Mouse (Mus musculus): Measurements from ENCODE around the gene Slc16a8. TPM values are rescaled to one million over a fixed set of nuclear protein-coding genes. Genes with fewer than 3 reads are reported as not detected.
"Not testable (repeated sequence)": the region's sequence is repeated elsewhere in the genome, so short reads cannot be mapped to it uniquely, and the experiment has no call there.

Slc16a8 gene
- polyA plus RNA-seq, 1 experiment from 2014 or later, result 0.23 TPM

DNA sequence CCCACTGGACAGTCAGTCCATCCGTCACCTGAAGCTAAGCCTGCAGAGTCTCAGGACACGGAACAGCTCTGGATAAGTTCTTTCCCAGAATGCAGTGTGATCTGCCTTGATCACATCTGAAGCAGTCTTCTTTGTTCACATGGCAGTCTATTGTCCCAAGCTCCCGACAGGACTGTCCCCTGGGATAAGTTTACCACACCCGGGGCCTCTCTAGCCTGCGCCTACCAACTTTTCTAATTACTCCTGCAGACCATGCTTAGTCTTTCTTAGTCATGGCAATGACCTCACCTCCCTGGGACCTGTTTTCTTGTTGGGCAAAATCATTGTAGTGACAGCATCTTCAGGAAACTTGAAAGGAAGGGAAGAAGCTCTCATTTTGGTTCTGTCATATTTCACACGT, 16.5 kb downstream of the Slc16a8 start:
- Histone ChIP-seq H3K27me3 (no peaks in the 10 kb centered on the region), H3K4me3 (replicated peaks) (no peak overlapping the region), H3K9me3 (no peaks in the 10 kb centered on the region), H3K27ac (no peak overlapping the region), H3K4me1 (replicated peaks) (no peaks in the 10 kb centered on the region), H3K4me2 (replicated peaks) (no peak overlapping the region), H3K9ac (replicated peaks) (no peak overlapping the region), H3K36me3 (peaks cover 85% of the 10 kb centered on the region)
- ATAC-seq, result no peak
- 72% methylated on average over 6 of the region's 6 CpGs for WGBS

DNA sequence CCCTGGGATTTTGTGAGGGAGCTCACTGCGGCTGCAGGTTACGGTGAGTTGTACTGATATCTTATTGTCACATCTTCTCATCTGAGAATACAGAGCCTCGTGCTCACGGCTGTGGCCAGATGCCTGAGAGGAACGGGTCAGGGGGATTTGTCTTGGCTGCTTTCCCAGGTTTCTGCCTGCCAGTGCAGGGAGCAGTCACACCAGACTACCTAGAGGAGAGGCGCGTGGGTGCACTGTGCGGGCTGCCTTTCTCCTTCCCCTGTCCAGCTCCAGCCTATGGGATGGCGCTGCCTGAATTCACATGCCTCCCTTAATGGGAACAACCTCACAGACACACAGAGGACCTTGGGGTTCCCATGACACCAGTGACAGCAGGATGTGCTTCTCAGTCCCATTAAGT, 19.3 kb downstream of the Slc16a8 start:
- Histone ChIP-seq H3K27ac (no peak overlapping the region), H3K27me3 (no peaks in the 10 kb centered on the region), H3K9me3 (no peaks in the 10 kb centered on the region), H3K36me3 (peaks cover 83% of the 10 kb centered on the region), H3K9ac (replicated peaks) (no peak overlapping the region), H3K4me3 (replicated peaks) (no peak overlapping the region), H3K4me2 (replicated peaks) (no peak overlapping the region), H3K4me1 (replicated peaks) (peaks cover 3% of the 10 kb centered on the region)
- ATAC-seq, result no peak
- 89% methylated on average over 9 of the region's 9 CpGs for WGBS

DNA sequence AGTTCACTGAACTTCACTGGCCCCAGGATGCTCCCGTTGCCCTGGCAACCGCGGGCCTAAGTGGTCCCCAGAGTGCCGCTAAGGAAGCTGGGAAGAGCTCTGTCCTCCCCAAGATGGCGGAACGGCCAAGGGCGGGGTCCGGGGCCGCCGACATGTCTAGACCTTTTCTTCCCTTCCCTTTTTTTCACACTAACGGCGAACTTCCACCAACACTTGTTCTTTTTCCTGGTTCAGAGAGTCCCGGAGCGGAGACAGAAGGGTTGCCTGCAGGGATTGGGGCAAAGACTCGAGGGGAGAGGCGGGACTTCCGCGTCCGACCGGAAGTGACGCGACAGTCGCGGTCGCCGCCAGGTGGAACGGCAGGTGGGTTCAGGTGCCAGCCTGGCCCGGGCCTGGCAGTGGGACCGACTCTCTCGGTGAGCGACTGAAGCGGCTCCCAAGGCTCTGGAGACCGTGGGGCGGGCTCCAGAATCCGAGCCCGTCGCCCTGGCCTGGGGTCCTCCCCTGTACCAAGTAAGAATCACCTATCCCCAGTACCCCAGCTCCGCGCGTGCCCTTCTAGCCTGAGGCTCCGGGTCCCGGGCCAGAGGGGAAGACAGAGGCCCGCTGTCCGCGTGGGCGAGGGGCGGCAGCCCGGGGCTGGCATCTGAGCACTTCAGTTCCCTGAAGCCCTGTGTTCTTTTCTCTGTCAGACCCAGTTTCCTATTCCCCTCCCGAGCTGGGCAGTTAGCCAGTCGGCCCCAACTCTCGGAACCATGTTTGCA, 25.3 kb downstream of the Slc16a8 start, which contains the start of the genes Pick1 and Gm49486:
Pick1 (plus strand) TSS at position 116 of the 764 bp plus-strand sequence.
Gm49486 (plus strand) TSS at position 334 of the 764 bp plus-strand sequence.
- peaks cover 23% of the 10 kb centered on the region for H3K4me1 ChIP-seq (replicated peaks)
- H3K27ac ChIP-seq, result peak within 1 kb of the TSS; percentile 96
- H3K9me3 ChIP-seq, result no peaks in the 10 kb centered on the region
- ATAC-seq, result peak; percentile 91
- H3K4me2 ChIP-seq (replicated peaks), result peak within 1 kb of the TSS; percentile 96
- 1% methylated on average over 48 of the region's 51 CpGs for WGBS
- peaks cover 27% of the 10 kb centered on the region for H3K36me3 ChIP-seq
- H3K27me3 ChIP-seq, result no peaks in the 10 kb centered on the region
- peak within 1 kb of the TSS; percentile 94 for H3K9ac ChIP-seq (replicated peaks)
- peak within 1 kb of the TSS; percentile 83 for H3K4me3 ChIP-seq (replicated peaks)

DNA sequence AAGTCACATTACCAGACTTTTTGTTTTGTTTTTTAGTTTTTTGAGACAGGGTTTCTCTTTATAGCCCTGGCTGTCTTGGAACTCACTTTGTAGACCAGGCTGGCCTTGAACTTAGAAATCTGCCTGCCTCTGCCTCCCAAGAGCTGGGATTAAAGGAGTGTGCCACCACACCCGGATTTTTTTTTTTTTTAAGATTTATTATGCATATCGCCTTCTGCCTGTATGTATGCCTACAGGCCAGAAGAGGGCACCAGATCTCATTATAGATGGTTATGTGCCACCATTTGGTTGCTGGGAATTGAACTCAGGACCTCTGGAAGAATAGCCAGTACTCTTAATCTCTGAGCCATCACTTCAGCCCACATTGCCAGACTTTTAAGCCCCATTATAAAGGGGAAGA, 28.8 kb downstream of the Slc16a8 start:
- H3K27me3 ChIP-seq; H3K9me3 ChIP-seq; H3K4me2 ChIP-seq (replicated peaks); H3K9ac ChIP-seq (replicated peaks); H3K4me3 ChIP-seq (replicated peaks); H3K27ac ChIP-seq; ATAC-seq; H3K36me3 ChIP-seq: not testable (repeated sequence)
- 76% methylated on average over 2 of the region's 2 CpGs for WGBS
- peaks cover 29% of the 10 kb centered on the region for H3K4me1 ChIP-seq (replicated peaks)

DNA sequence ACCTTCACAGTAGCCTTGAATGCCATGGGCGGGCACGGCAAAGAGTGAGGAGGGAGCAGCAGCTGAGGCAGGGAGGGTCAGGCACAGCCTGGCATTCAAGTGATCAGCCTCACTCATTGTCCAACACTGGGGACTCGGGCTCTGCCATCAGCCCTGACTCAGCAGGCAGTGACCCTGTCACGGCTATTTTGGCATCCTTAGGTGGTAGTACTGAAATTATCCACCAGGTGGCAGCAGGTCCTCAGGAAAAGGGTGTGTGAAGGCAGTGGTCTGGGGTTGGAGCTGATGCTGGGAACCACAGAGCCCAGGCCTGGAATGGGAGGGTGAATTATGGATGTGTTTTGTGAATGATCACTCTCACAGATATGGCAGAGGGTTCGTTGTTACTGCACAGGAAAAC, 29.9 kb downstream of the Slc16a8 start:
- Histone ChIP-seq H3K27me3 (peaks cover 3% of the 10 kb centered on the region; the same call in 1 of the 2 replicates), H3K36me3 (no peaks in the 10 kb centered on the region), H3K9ac (replicated peaks) (0 out of 2 replicates have a peak overlapping the region, but pooled peaks have one; percentile 28), H3K4me2 (replicated peaks) (peak overlapping the region; percentile 5; the same call in 1 of the 2 replicates), H3K9me3 (no peaks in the 10 kb centered on the region), H3K27ac (no peak overlapping the region), H3K4me1 (replicated peaks) (peaks cover 21% of the 10 kb centered on the region), H3K4me3 (replicated peaks) (no peak overlapping the region)
- ATAC-seq, result peak; percentile 49
- 2% methylated on average over 5 of the region's 5 CpGs for WGBS

DNA sequence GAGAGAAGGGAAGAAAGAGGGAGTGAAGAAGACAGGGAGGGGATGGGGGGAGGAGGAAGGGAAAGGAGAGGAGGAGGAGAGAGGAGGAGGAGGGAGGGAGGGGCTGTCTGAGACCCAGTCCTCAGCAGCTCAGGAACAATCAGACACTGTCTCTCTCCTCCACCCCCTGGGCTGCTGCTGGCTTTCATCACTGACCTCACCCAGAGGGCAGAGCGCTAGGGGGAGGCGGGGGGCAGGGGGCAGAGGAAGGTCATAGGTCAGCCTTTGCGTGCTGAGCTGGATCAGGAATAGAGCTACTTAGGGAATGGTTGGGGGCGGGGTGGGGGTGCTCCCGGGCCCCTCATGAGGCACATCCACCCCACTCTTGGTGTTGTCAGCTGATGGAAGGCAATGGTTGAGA, 30.9 kb downstream of the Slc16a8 start:
- H3K4me1 ChIP-seq (replicated peaks), result peaks cover 21% of the 10 kb centered on the region
- H3K9ac ChIP-seq (replicated peaks), result 0 out of 2 replicates have a peak overlapping the region, but pooled peaks have one; percentile 3
- H3K27ac ChIP-seq, result no peak overlapping the region
- ATAC-seq, result no peak
- H3K4me2 ChIP-seq (replicated peaks), result no peak overlapping the region
- H3K36me3 ChIP-seq, result no peaks in the 10 kb centered on the region
- no peak overlapping the region for H3K4me3 ChIP-seq (replicated peaks)
- peaks cover 3% of the 10 kb centered on the region; the same call in 1 of the 2 replicates for H3K27me3 ChIP-seq
- WGBS, result 3% methylated on average over 5 of the region's 5 CpGs
- H3K9me3 ChIP-seq, result no peaks in the 10 kb centered on the region

DNA sequence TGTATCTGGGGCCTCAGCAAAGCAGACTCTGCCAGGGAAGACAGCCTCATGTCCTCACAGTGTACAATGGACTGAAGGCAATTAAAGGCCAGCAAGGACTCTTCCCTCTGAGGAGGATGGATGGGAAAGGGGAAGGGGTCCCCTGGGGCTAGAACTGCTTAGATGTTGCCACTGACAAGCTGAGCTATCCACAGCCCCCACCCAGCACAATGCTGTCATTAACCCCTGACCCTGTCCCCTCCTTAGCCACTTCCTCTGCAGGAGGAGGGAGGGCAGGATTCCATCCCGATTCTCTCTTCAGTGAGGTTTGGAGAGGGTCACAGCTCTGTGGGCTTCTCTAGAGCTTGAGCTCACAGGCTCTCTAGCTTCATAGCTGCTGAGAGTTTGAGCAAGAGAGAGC, 35.0 kb downstream of the Slc16a8 start:
- H3K27ac ChIP-seq, result no peak overlapping the region

DNA sequence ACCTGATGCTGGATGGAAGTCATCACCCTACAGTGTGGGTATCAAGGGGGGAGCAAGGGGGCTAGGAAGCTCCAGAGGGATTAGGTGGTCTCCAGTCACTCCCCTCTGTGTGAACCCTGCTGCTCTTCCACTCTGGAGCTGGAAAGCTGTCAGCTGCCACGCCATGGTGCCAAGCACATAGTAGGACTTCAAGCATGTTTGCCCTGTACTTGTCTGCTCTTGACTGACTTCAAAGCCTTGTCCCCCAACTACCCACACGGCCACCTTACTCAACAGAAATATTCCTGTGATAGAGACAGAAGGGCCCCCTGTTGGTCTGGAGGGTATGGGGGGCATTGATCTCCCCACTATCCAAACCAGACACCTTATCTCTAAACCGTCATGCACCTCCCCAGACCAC, 38.4 kb downstream of the Slc16a8 start:
- H3K9ac ChIP-seq (replicated peaks), result no peak overlapping the region
- H3K4me1 ChIP-seq (replicated peaks), result 0 out of 2 replicates have a peak, but pooled peaks cover 5% of the 10 kb centered on the region
- H3K9me3 ChIP-seq, result no peaks in the 10 kb centered on the region
- H3K27me3 ChIP-seq, result no peaks in the 10 kb centered on the region
- WGBS, result 73% methylated on average over 3 of the region's 3 CpGs
- no peak for ATAC-seq
- no peak overlapping the region for H3K27ac ChIP-seq
- H3K4me3 ChIP-seq (replicated peaks), result no peak overlapping the region
- no peak overlapping the region for H3K4me2 ChIP-seq (replicated peaks)
- no peaks in the 10 kb centered on the region for H3K36me3 ChIP-seq

More for the DNA sequence above, 35.0 kb downstream of the Slc16a8 start:
- 0 out of 2 replicates have a peak overlapping the region, but pooled peaks have one; percentile 39 for H3K9ac ChIP-seq (replicated peaks)
- peaks cover 3% of the 10 kb centered on the region; the same call in 1 of the 2 replicates for H3K27me3 ChIP-seq
- no peak overlapping the region for H3K4me2 ChIP-seq (replicated peaks)
- no peak for ATAC-seq
- H3K4me1 ChIP-seq (replicated peaks), result peaks cover 14% of the 10 kb centered on the region
- no peaks in the 10 kb centered on the region for H3K36me3 ChIP-seq
- WGBS, result 0% methylated on average over 1 of the region's 1 CpGs
- H3K9me3 ChIP-seq, result no peaks in the 10 kb centered on the region
- H3K4me3 ChIP-seq (replicated peaks), result no peak overlapping the region

DNA sequence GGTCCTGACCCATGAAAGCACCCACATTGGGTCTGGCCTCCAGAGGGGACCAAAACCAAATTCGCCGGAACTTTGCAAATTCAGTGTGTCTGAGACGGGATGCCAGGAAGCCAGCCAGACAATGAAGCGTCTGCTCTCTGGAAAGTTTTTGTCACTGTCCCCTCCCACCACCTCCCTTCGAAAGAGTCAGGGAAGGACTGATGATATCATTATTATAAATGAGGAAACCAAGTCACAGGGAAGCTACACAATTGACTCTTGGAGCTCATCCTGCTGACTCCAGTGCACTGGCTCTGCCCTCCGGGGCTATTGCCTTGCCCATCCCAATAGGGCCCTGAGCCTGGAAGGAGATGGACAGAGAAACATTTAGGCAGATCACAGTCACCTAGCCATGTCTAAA, 41.0 kb downstream of the Slc16a8 start:
- Histone ChIP-seq H3K36me3 (no peaks in the 10 kb centered on the region), H3K4me1 (replicated peaks) (no peaks in the 10 kb centered on the region), H3K4me3 (replicated peaks) (no peak overlapping the region), H3K27ac (no peak overlapping the region), H3K9me3 (no peaks in the 10 kb centered on the region), H3K9ac (replicated peaks) (no peak overlapping the region), H3K27me3 (no peaks in the 10 kb centered on the region), H3K4me2 (replicated peaks) (no peak overlapping the region)
- WGBS, result 72% methylated on average over 6 of the region's 6 CpGs
- no peak for ATAC-seq

DNA sequence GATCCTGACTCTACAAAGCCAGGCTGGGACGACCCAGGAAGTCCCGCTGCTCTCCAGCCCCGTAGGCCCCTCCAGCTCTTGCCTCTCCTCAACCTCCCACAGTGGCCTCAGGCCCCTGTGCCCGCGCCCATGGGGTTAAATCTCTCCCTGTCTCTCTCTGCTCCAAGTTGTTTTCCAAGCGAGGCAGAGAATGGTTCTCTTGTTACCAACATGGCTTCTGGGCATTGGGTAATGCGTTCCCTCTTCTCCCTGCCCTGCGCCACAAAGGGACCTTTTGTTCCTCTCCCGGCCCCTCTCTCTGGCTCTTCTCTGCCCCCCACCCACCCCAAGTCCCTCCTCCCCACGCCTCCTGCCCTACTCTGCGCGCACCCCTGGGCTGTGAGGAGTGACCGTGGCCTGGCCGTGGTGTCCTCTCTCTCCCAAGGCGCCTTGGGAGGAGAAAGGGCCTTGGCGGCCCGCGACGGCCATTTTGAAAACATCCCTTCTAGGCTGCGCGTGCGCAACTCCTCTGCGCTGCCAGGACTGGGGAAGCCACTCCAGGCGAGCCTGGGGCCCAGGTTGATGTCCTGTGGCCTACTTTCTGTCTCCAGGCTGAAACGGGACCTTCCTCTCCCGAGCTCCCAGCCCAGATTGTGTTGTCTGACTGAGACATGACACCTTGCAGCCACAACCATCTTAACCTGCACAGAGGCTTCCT, 41.7 kb downstream of the Slc16a8 start:
- no peaks in the 10 kb centered on the region for H3K9me3 ChIP-seq
- H3K4me1 ChIP-seq (replicated peaks), result no peaks in the 10 kb centered on the region
- no peak overlapping the region for H3K4me2 ChIP-seq (replicated peaks)
- WGBS, result 88% methylated on average over 26 of the region's 26 CpGs
- no peak overlapping the region for H3K4me3 ChIP-seq (replicated peaks)
- H3K27ac ChIP-seq, result no peak overlapping the region
- H3K27me3 ChIP-seq, result no peaks in the 10 kb centered on the region
- no peaks in the 10 kb centered on the region for H3K36me3 ChIP-seq
- H3K9ac ChIP-seq (replicated peaks), result no peak overlapping the region
- ATAC-seq, result no peak

DNA sequence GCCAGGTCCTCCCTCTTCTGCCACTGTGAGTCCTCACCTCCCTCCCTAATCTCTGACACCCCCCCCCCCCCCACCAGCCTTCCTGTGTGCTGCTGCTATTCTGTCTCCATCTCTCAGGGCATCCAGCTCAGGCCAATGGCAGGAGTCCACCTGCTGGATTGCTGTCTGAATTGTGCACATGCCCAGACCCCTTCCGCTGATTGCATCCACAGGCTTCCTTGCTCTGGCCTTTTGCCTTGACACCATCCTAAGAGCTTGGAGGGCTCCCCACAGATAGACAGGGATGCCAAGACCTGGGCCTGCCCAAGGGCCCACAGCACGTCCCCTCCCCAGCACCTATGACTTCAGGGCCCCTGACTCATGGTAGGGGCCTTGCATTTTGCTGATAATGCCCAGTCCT, 44.2 kb downstream of the Slc16a8 start:
- Histone ChIP-seq H3K9ac (replicated peaks) (no peak overlapping the region), H3K4me3 (replicated peaks) (no peak overlapping the region), H3K4me1 (replicated peaks) (no peaks in the 10 kb centered on the region), H3K36me3 (no peaks in the 10 kb centered on the region), H3K27me3 (no peaks in the 10 kb centered on the region), H3K9me3 (no peaks in the 10 kb centered on the region), H3K27ac (no peak overlapping the region), H3K4me2 (replicated peaks) (no peak overlapping the region)
- ATAC-seq, result no peak
- WGBS, result 79% methylated on average over 2 of the region's 2 CpGs

DNA sequence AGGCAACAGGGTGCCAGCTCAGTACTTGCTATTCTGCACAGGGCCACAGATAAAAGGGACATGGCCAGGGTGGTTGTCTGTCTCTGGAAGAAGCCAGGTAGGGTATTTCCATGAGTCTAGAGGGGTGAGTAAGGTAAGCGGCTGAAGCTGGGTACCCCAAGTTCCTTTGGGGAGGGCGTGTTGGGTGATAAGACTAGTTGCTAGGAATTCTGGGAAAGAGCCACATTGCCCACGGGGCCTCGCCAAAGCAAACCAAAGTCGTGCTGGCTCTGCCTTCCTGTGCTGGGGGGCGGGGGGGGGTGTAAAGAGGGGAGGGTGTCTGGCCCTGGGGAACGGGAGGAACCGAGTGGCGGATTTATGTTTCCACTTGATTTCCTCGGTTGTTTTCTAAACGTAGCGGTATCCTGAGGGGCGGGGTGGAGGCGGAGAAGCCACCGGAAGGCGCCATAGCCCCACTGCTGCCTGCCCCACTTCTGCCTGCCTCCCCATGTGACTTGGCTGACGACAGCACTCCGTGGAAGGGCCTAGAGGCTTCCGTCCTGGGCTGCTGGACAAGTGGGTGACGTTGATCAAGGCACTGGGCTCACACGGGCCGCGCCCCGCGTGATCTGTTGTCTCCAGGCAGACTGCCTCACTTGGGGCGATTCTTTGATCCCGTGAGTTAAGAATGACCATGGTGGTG, 45.7 kb downstream of the Slc16a8 start:
- Histone ChIP-seq H3K4me2 (replicated peaks) (no peak overlapping the region), H3K27me3 (no peaks in the 10 kb centered on the region), H3K36me3 (no peaks in the 10 kb centered on the region), H3K4me1 (replicated peaks) (no peaks in the 10 kb centered on the region), H3K4me3 (replicated peaks) (no peak overlapping the region), H3K9me3 (no peaks in the 10 kb centered on the region), H3K9ac (replicated peaks) (no peak overlapping the region), H3K27ac (no peak overlapping the region)
- no peak for ATAC-seq
- WGBS, result 79% methylated on average over 27 of the region's 27 CpGs
